Mouse (Mus musculus) gastrocnemius, postnatal 14 days (tissue): ENCODE measurements around the gene Tgfb2. TPM values are rescaled to one million over a fixed set of nuclear protein-coding genes. Genes with fewer than 3 reads are reported as not detected.

Experiments
- DNase-seq: peaks from one replicate; pipeline ENCODE4 v3.0.0; 2021; ENCODE audit warnings: mixed read lengths
- intact Hi-C: fragments of 180-260 bp; cut with DNase I; formaldehyde crosslinking; loops from one replicate; pipeline ENCODE4 v1.15.1; 2025; ENCODE audit warnings: low total_unique reads
- long read RNA-seq, 2 experiments: library from polyadenylated mRNA; stranded (forward); transcript quantifications; one replicate each; pipeline ENCODE4 v2.0.0; 2021
- total RNA-seq, 2 experiments: library from RNA; stranded (reverse); gene quantifications; 2 replicates each; pipeline ENCODE4 v1.2.3; 2021

The Tgfb2 gene
- 10 to 100 TPM; 15.7 to 23.8 TPM for total RNA-seq
- long read RNA-seq, experiment 1, full-length matches to known transcripts = 7 of 11 reads
- long read RNA-seq, experiment 1, partial matches to known transcripts = 0 of 11 reads
- long read RNA-seq, experiment 1, other reads (novel, unspliced or antisense) = 4 of 11 reads
- long read RNA-seq, experiment 2, full-length matches to known transcripts = 6 of 6 reads
- long read RNA-seq, experiment 2, partial matches to known transcripts = 0 of 6 reads
- long read RNA-seq, experiment 2, other reads (novel, unspliced or antisense) = 0 of 6 reads

GRCm38 (mm10) chr1:186705915-186706248 lies at the start of gene Tgfb2:
Gene Tgfb2 (minus strand): TSS chr1:186705989.
- intact Hi-C loops = loop anchor here (10.0 kb wide), 1 partner anchor 151 kb away; no protein-coding TSS in a partner anchor
- DNase-seq = peak; percentile 26

- DNase-seq = no peak
- intact Hi-C loops = no loop called here
These were observed 44.0 kb upstream of the Tgfb2 start for GRCm38 (mm10) chr1:186749675-186750283.

GRCm38 (mm10) chr1:186748724-186749653 lies 43.2 kb upstream of the Tgfb2 start, which contains the start of gene Rrp15:
Gene Rrp15 (minus strand): TSS chr1:186749358.
- intact Hi-C loops = no loop called here
- peak; percentile 83 for DNase-seq

GRCm38 (mm10) chr1:186739828-186740227 lies 34.0 kb upstream of the Tgfb2 start:
- no peak for DNase-seq
- intact Hi-C loops = no loop called here

- no peak for DNase-seq
- intact Hi-C loops = no loop called here
These were observed 29.7 kb upstream of the Tgfb2 start for GRCm38 (mm10) chr1:186735537-186735936.

DNA sequence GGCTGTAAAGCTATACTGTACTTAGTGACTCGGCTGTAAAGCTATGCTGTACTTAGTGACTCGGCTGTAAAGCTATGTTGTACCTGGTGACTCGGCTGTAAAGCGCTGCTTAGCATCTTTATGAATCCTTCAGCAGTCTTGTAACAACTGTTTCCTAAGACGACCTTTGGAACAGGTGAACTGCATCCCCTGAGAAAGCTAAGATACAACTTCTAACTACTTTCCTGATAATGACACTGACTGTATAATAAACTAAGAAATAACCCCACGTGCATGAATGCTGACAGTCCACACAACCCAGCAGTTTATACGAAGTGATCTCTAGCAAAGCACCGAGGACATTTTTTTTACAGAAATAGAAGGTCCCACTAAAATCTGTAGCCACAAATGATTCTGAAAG lies 27.3 kb upstream of the Tgfb2 start:
- intact Hi-C loops = no loop called here
- DNase-seq = no peak

- intact Hi-C loops = no loop called here
- DNase-seq = no peak
These were observed 23.0 kb upstream of the Tgfb2 start for GRCm38 (mm10) chr1:186728778-186729177.

- intact Hi-C loops = no loop called here
- DNase-seq = no peak
These were observed 20.3 kb upstream of the Tgfb2 start for GRCm38 (mm10) chr1:186726117-186726516.

GRCm38 (mm10) chr1:186722299-186722698 lies 16.5 kb upstream of the Tgfb2 start:
- intact Hi-C loops = loop anchor here (5.0 kb wide), 1 partner anchor 1040 kb away; no protein-coding TSS in a partner anchor
- no peak for DNase-seq

- intact Hi-C loops = loop anchor here (5.0 kb wide), 1 partner anchor 1040 kb away; no protein-coding TSS in a partner anchor
- peak; percentile 77 for DNase-seq
These were observed 16.1 kb upstream of the Tgfb2 start for GRCm38 (mm10) chr1:186721846-186722245.

- intact Hi-C loops = loop anchor here (5.0 kb wide), 1 partner anchor 1039 kb away; no protein-coding TSS in a partner anchor
- no peak for DNase-seq
These were observed 15.4 kb upstream of the Tgfb2 start for GRCm38 (mm10) chr1:186721166-186721565.

DNA sequence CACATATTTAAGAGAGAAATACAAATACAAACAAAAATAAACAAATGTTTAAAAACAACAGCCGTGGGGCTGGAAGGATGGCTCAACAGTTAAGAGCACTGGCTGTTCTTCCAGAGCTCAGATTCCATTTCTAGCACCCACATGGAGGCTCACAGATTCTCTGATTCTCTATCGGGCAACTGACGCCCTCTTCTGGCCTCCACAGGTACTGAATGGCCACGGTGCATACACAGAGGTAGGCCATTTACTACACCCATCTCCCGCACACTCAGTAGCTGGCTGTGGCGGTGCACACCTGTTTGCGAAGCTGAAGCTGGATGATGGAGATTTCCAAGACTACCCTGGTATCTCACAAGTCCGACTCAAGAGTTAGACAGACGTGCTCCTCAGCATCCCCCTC lies 13.9 kb upstream of the Tgfb2 start:
- DNase-seq = no peak
- intact Hi-C loops = loop anchor here (5.0 kb wide), 3 partner anchors 537 to 1177 kb away; no protein-coding TSS in a partner anchor

DNA sequence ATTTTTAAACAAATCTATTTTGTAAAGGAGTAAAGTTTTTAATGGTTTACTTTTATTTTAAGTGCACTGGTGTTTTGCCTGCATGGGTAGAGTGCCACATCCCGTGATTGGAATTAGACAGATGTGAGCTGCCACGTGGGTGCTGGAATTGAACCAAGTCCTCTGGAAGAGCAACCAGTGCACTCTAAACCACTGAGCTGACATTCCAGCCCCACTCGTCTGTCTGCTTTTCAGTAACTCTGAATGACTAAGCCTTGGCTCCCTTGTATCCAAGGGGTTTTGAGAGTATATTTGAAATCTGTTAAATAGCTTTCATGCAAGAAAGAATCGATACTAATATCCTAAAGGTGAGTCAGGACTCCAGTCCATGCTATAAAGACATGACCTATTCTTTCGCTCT lies 13.1 kb upstream of the Tgfb2 start:
- intact Hi-C loops = loop anchor here (5.0 kb wide), 2 partner anchors 537 to 1177 kb away; no protein-coding TSS in a partner anchor
- DNase-seq = no peak

DNA sequence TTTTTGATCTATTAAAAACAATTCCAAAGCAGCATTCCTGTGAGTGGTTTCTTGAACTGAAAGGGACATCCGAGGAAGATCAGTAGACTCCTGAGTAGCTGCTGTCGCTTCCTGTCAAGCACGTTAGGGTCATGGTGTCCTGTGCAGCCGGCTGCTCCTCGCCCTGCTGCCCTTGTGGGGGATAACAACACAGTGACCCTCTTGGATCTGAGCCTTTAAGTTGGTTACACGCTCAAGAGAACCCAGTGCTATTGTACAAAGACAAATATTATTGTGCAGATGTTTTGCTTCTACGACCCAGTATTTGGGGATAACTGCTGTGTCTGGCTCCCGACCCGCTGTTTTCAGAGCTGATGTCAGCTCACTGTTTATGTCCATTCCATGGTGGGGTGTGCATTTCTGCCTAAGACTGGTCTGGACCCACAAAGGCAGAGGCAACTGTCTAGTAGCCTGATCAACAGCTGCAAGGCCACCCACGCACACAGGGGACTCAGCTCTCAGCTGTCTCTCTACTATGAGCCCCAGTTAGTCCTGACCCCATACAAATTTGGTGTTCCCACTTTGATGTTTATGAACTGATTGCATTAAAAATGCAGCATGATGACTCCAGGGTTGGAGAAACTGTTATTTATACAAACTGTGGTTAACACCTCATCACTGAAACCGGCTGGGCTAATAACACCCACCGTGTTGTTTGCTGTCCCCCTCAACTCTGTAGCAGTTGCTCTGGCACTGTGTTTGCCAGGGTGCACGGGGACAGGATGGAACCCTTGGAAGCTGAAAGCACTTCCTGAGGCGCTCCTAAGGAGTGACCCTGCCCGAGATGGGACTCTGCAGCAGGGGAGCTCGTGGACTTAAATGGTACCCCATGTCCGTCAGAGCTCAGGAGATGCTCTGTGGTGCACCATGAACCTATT lies 9.4 kb upstream of the Tgfb2 start:
- intact Hi-C loops = loop anchor here (5.0 kb wide), 3 partner anchors 478 to 1173 kb away; no protein-coding TSS in a partner anchor
- DNase-seq = peak; percentile 23

DNA sequence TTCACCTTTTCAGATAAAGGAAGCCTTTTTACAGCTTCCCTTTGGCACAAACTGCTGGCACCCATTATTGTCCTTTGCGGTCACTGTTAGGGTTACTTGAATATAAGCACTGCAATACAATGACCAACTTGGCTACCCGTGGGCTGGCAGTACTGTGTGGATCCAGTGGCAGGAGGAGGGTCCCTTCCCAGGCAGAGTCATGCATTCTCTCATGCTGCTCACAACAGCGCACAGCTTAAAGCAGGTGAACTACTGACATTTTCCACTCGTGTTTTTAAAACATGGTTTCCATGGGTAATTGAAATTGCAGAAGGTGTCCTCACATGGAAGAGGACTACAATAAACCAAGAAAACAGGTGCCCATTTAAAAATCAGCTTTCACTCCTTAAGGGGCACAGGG lies 8.4 kb upstream of the Tgfb2 start:
- no peak for DNase-seq
- intact Hi-C loops = loop anchor here (5.0 kb wide), 1 partner anchor 477 kb away; no protein-coding TSS in a partner anchor

GRCm38 (mm10) chr1:186712802-186713471 lies 7.1 kb upstream of the Tgfb2 start:
- intact Hi-C loops = loop anchor here (5.0 kb wide), 1 partner anchor 476 kb away; no protein-coding TSS in a partner anchor
- no peak for DNase-seq

DNA sequence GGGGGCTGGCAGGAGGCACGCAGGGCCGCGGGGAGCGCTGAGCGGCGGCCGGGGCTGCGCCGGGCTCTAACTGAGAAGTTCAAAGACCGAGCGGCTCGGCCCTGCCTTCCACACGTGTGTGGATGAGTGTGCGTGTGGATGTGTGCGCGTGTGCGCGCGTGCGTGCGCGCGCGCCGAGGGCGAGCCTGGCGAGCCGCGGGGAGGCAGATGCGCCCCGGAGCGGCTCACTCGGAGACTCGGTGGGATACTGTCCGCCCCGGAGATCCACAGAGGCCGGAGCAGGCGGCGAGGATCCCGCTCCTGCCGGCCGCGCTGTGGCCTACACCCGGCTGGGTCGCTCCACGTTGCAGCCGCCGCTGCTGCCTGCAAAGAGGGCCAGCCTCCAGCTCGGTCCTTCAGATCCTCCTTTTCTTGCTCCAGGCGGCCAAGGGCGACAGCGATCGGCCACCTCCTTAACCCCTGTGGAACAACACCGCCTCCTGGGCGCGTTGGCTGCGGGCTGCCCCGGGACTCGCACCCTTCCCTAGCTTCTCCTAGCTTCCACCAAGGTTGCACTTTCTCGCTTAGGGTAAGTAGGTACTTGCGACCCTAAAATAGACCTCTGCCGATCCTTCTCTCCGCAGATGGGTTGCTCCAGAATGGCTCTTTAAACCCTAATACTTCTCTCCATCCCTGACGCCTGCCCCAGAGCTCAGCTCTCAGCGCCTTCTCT lies 430 bp downstream of the Tgfb2 start:
- DNase-seq = peak; percentile 79
- intact Hi-C loops = loop anchor here (10.0 kb wide), 1 partner anchor 151 kb away; no protein-coding TSS in a partner anchor
